Mouse (Mus musculus) frontal cortex, postnatal 25 days (tissue): Measurements from ENCODE around the gene Hmgcl.

Experiments used
- DNase-seq, 2 experiments: peaks; one replicate each; pipeline ENCODE4 v3.0.0; 2022; ENCODE audit warnings: low spot score in 2 of 2

The Hmgcl gene

GRCm38 (mm10) chr4:135986301-135986942 is 40.2 kb downstream of the Hmgcl start:
- DNase-seq = no peak

- DNase-seq = peak; percentile 81 to 88
Measured at GRCm38 (mm10) chr4:135986943-135987710, 40.9 kb downstream of the Hmgcl start, which contains the start of gene Pithd1. Gene Pithd1 (minus strand): TSS chr4:135987264.

GRCm38 (mm10) chr4:135987714-135988113 is 41.5 kb downstream of the Hmgcl start:
- no peak for DNase-seq

- no peak for DNase-seq
Measured at GRCm38 (mm10) chr4:135993941-135994340, 47.7 kb downstream of the Hmgcl start.

- no peak for DNase-seq
Measured at GRCm38 (mm10) chr4:135995118-135995517, 48.9 kb downstream of the Hmgcl start.

GRCm38 (mm10) chr4:136004107-136004675 is 57.9 kb downstream of the Hmgcl start:
- DNase-seq = no peak

GRCm38 (mm10) chr4:136004921-136005320 is 58.7 kb downstream of the Hmgcl start:
- no peak for DNase-seq

- DNase-seq = no peak
Measured at GRCm38 (mm10) chr4:136006821-136007220, 60.6 kb downstream of the Hmgcl start.

GRCm38 (mm10) chr4:136008782-136009447 is 62.7 kb downstream of the Hmgcl start:
- no peak for DNase-seq

GRCm38 (mm10) chr4:136010586-136010985 is 64.3 kb downstream of the Hmgcl start:
- no peak for DNase-seq
